Mouse (Mus musculus) embryonic facial prominence, embryonic 15.5 days (tissue): Measurements from ENCODE around the gene Helt. TPM values are rescaled to one million over a fixed set of nuclear protein-coding genes. Genes with fewer than 3 reads are reported as not detected.
A peak's percentile ranks its signal among the peaks of the same experiment; 100 is the strongest.
"Not testable (repeated sequence)": the region's sequence is repeated elsewhere in the genome, so short reads cannot be mapped to it uniquely, and the experiment has no call there.

Experiments
- ATAC-seq: fragments of 200-750 bp; cut with Nextera tagmentation; 2 replicates; pipeline ENCODE4 v1.8.0; 2017; ENCODE audit warnings: low read depth, moderate TSS enrichment; ENCODE audit not compliant: insufficient number of reproducible peaks, low FRiP score, low TSS enrichment
- H3K27ac ChIP-seq: fragments of 300-500 bp; sonication (generic); replicated peaks from 2 replicates; pipeline ENCODE4 v1.5.1; 2015; ENCODE audit warnings: mild to moderate bottlenecking, inconsistent platforms
- H3K27me3 ChIP-seq: fragments of 300-500 bp; sonication (generic); 2 replicates; pipeline ENCODE4 v1.6.1; 2015; ENCODE audit warnings: inconsistent platforms
- H3K36me3 ChIP-seq: fragments of 300-500 bp; sonication (generic); 2 replicates; pipeline ENCODE4 v1.6.1; 2015; ENCODE audit warnings: mild to moderate bottlenecking, inconsistent platforms
- H3K4me1 ChIP-seq: fragments of 300-500 bp; sonication (generic); 2 replicates; pipeline ENCODE4 v1.6.1; 2015; ENCODE audit warnings: inconsistent platforms
- H3K4me2 ChIP-seq: fragments of 300-500 bp; sonication (generic); replicated peaks from 2 replicates; pipeline ENCODE4 v1.6.1; 2015; ENCODE audit warnings: mild to moderate bottlenecking, inconsistent platforms
- H3K4me3 ChIP-seq: fragments of 300-500 bp; sonication (generic); replicated peaks from 2 replicates; pipeline ENCODE4 v1.5.1; 2015; ENCODE audit warnings: mild to moderate bottlenecking, inconsistent platforms
- H3K9ac ChIP-seq: fragments of 300-500 bp; sonication (generic); 2 replicates; pipeline ENCODE4 v1.6.1; 2015; ENCODE audit warnings: inconsistent platforms
- H3K9me3 ChIP-seq: fragments of 300-500 bp; sonication (generic); replicated peaks from 2 replicates; pipeline ENCODE4 v1.6.1; 2016; ENCODE audit warnings: inconsistent platforms
- WGBS: fragments of 180-500 bp; shearing (Covaris S2); methylation state at CpG from one replicate; pipeline ENCODE4 v1.1.7; 2015; 5-methylcytosine and 5-hydroxymethylcytosine counted together
- polyA plus RNA-seq: library from polyadenylated mRNA; unstranded; fragments of >200 nt; fragmentation: Nextera tagmentation; extraction: Ambion mirVana; gene quantifications from 2 replicates; pipeline ENCODE4 v1.2.1, GENCODE M21; 2015

Helt gene
- polyA plus RNA-seq, 1 experiment from 2014 or later, result 0.28 TPM

GRCm38 (mm10) chr8:46266801-46267200 is 27.7 kb downstream of the Helt start:
- Histone ChIP-seq H3K4me1 (no peaks in the 10 kb centered on the region), H3K4me2 (no peak overlapping the region), H3K27ac (no peak overlapping the region), H3K36me3 (no peaks in the 10 kb centered on the region), H3K9ac (no peak overlapping the region), H3K4me3 (no peak overlapping the region), H3K9me3 (no peaks in the 10 kb centered on the region), H3K27me3 (no peaks in the 10 kb centered on the region)
- no peak for ATAC-seq
- 43% methylated on average over 4 of the region's 4 CpGs for WGBS

- H3K9me3 ChIP-seq, H3K36me3 ChIP-seq, H3K4me3 ChIP-seq, H3K9ac ChIP-seq, H3K27ac ChIP-seq, ATAC-seq, H3K4me2 ChIP-seq, H3K4me1 ChIP-seq, H3K27me3 ChIP-seq: not testable (repeated sequence)
- WGBS, result 82% methylated on average over 4 of the region's 4 CpGs
Measured at GRCm38 (mm10) chr8:46264206-46264605, 30.3 kb downstream of the Helt start.

- 23% methylated on average over 19 of the region's 19 CpGs for WGBS
- Histone ChIP-seq H3K27me3 (peaks cover 3% of the 10 kb centered on the region; the same call in 1 of the 2 replicates), H3K9ac (no peak overlapping the region)
Measured at GRCm38 (mm10) chr8:46257921-46258682, 36.4 kb downstream of the Helt start.

GRCm38 (mm10) chr8:46252456-46252855 is 42.0 kb downstream of the Helt start:
- H3K4me1 ChIP-seq, result no peaks in the 10 kb centered on the region
- no peaks in the 10 kb centered on the region for H3K36me3 ChIP-seq
- WGBS, result 56% methylated on average over 13 of the region's 13 CpGs
- no peaks in the 10 kb centered on the region for H3K9me3 ChIP-seq
- ATAC-seq, result no peak
- H3K4me3 ChIP-seq, result peak overlapping the region; percentile 21; the same call in 1 of the 2 replicates
- peak overlapping the region; percentile 34 for H3K4me2 ChIP-seq
- no peak overlapping the region for H3K9ac ChIP-seq
- no peak overlapping the region for H3K27ac ChIP-seq
- no peaks in the 10 kb centered on the region for H3K27me3 ChIP-seq

More at GRCm38 (mm10) chr8:46257921-46258682, 36.4 kb downstream of the Helt start:
- Histone ChIP-seq H3K4me2 (0 out of 2 replicates have a peak overlapping the region, but pooled peaks have one; percentile 15), H3K4me1 (no peaks in the 10 kb centered on the region), H3K36me3 (no peaks in the 10 kb centered on the region), H3K27ac (no peak overlapping the region), H3K9me3 (no peaks in the 10 kb centered on the region), H3K4me3 (no peak overlapping the region; the same call in 1 of the 2 replicates)
- ATAC-seq, result peak; percentile 67

GRCm38 (mm10) chr8:46251561-46251960 is 42.9 kb downstream of the Helt start:
- H3K9me3 ChIP-seq, result no peaks in the 10 kb centered on the region
- no peak for ATAC-seq
- 47% methylated on average over 10 of the region's 10 CpGs for WGBS
- H3K36me3 ChIP-seq, result no peaks in the 10 kb centered on the region
- H3K9ac ChIP-seq, result no peak overlapping the region
- no peak overlapping the region for H3K4me2 ChIP-seq
- H3K27ac ChIP-seq, result no peak overlapping the region
- no peaks in the 10 kb centered on the region for H3K27me3 ChIP-seq
- no peaks in the 10 kb centered on the region for H3K4me1 ChIP-seq
- H3K4me3 ChIP-seq, result no peak overlapping the region

- Histone ChIP-seq H3K9me3 (no peaks in the 10 kb centered on the region), H3K9ac (no peak overlapping the region), H3K4me3 (no peak overlapping the region), H3K36me3 (no peaks in the 10 kb centered on the region), H3K4me1 (0 out of 2 replicates have a peak, but pooled peaks cover 4% of the 10 kb centered on the region), H3K4me2 (no peak overlapping the region), H3K27ac (no peak overlapping the region), H3K27me3 (no peaks in the 10 kb centered on the region; the same call in 1 of the 2 replicates)
- WGBS, result 75% methylated on average over 11 of the region's 11 CpGs
- no peak for ATAC-seq
Measured at GRCm38 (mm10) chr8:46246346-46246745, 48.1 kb downstream of the Helt start.

GRCm38 (mm10) chr8:46242946-46243345 is 51.5 kb downstream of the Helt start:
- no peak overlapping the region for H3K4me2 ChIP-seq
- 0 out of 2 replicates have a peak, but pooled peaks cover 4% of the 10 kb centered on the region for H3K4me1 ChIP-seq
- no peak for ATAC-seq
- WGBS, result 21% methylated on average over 7 of the region's 7 CpGs
- no peaks in the 10 kb centered on the region for H3K9me3 ChIP-seq
- H3K27me3 ChIP-seq, result peaks cover 5% of the 10 kb centered on the region
- no peaks in the 10 kb centered on the region for H3K36me3 ChIP-seq
- H3K4me3 ChIP-seq, result no peak overlapping the region
- no peak overlapping the region for H3K27ac ChIP-seq
- no peak overlapping the region for H3K9ac ChIP-seq

Other genes with a start within 250 kb of the Helt start
- gene Cfap97, start 142.9 kb downstream of the Helt start, polyA plus RNA-seq, result 22.6 and 25.9 TPM in 2 replicates
- 5.2 and 6.7 TPM in 2 replicates for gene Snx25, start 142.5 kb downstream of the Helt start, polyA plus RNA-seq
- gene Slc25a4, start 83.4 kb downstream of the Helt start, polyA plus RNA-seq, result 459 and 483 TPM in 2 replicates
- 40.5 and 44.2 TPM in 2 replicates for gene Acsl1, start 176.4 kb upstream of the Helt start, polyA plus RNA-seq